Mouse (Mus musculus) spleen, postnatal 36 days (tissue): ENCODE results near the gene Fpr3.
"Not testable (repeated sequence)": the region's sequence is repeated elsewhere in the genome, so short reads cannot be mapped to it uniquely, and the experiment has no call there.

ENCODE experiments used
- DNase-seq, 2 experiments: peaks; one replicate each; pipeline ENCODE4 v3.0.0; 2022; ENCODE audit warnings: low spot score in 2 of 2, mixed read lengths in 1 of 2

Fpr3 gene

DNA sequence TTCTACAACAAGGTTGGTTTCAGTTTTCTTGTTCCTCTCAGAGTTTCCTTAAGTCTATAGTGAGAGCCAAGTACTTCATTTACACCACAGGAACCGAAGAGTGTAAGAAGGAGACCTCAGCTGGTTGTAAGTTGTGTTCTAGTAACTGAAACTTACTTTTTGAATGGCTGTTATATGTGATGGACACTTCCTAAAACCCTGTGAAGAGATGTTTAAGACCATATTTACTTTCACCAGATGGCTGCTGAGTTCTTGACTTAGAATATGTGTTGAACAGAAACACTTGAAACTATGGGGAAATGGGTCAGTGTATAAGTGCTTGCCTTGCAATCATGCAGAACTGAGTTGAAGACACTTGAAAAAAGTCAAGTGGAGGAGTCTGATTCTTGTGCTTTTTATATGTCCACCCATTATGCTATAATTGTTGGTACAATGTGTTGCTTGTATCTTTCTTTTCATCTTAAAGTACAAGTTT lies at the start of gene Fpr3, which contains the start of gene Fpr2:
Gene Fpr3, plus strand, starts transcription at position 79 of the 475 bp plus-strand sequence.
Gene Fpr2, plus strand, starts transcription at position 51 of the 475 bp plus-strand sequence.
- no peak for DNase-seq

DNA sequence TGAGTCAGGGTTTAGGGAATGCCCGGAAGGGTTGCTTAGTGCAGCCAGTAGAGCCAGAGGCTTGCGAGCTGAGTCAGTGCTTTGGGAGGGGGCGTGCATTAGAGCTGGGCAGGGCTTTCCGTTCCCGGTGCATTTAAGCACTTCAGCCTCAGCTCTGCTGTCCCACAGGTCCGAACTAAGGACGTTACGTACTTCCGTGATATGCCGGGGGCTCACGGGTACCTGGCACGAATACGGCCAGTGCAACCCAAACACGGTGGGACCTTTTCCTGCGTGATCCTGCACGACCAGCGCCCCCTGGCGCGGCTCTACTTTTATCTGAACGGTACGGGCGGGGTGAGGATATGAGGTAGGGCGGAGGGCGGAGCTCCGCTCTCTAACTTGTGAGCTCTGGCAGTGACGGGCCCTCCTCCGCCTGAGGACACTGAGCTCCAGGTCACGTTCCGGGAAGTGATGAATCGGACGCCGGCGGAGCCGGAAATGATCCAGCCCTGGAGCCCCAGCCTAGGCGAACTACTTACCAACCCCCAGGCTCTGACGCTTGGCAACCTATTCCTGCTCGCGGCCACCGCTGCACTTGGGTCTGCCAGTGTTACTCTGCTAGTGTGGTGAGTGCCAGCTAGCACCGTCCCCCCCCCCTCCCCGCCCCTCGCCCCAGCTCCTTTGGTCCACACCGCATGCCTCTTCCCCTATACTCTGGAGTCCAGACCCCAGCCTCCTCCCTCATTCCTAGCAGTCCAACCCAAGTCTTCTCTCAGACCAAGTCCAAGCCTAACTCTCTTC lies 49.5 kb upstream of the Fpr3 start:
- peak; percentile 92 to 93 for DNase-seq

- no peak for DNase-seq
Observed at GRCm38 (mm10) chr17:17839276-17839675, 48.4 kb upstream of the Fpr3 start.

DNA sequence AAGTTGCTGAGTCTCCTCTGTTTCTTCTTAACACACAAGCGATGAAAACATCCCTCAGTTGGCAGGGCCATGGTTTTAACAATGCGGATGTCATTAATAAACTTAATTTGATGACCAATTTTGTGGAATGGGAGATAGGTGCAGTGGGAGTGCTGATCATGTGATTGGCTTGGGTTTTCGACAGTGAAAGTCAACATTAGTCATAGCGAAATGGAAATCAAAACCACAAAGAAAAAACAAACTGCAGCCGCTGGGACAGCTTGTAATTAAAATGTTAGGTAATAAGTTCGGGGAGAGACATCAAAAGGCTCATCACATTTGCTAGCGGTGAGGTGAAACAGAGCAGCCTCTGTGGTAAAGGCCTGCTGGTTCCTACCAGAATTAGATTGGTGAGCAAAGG lies 46.9 kb upstream of the Fpr3 start:
- no peak for DNase-seq

GRCm38 (mm10) chr17:17843534-17844261 lies 44.0 kb upstream of the Fpr3 start:
- no peak for DNase-seq

GRCm38 (mm10) chr17:17844606-17845005 lies 43.0 kb upstream of the Fpr3 start:
- DNase-seq: not testable (repeated sequence)

GRCm38 (mm10) chr17:17845187-17846027 lies 42.2 kb upstream of the Fpr3 start:
- DNase-seq: no peak

DNA sequence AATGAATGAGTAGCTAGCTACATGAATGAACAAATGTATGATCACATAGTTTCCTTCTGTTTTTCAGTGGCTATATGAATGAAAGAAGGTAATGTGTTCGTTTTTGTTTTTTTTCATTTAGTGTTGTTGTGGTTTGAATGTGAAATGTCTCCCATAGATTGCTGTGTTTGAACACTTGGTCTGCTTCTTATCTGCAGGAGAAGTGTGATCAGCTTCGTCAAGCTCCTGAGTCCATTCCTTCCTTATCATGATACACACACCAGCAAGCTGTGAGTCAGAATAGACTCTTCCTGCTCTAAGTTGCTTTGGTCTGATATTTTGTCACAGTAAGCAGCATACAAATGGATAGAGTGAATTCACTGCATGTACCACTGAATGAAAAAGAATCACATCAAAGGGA lies 38.7 kb upstream of the Fpr3 start:
- DNase-seq: no peak

- no peak for DNase-seq
Observed at GRCm38 (mm10) chr17:17849906-17850712, 37.5 kb upstream of the Fpr3 start.

- DNase-seq: no peak
Observed at GRCm38 (mm10) chr17:17855064-17855838, 32.4 kb upstream of the Fpr3 start, which contains the start of gene Has1. TSS of gene Has1 (minus strand) at chr17:17855205.

- no peak for DNase-seq
Observed at GRCm38 (mm10) chr17:17856612-17857011, 31.0 kb upstream of the Fpr3 start.

DNA sequence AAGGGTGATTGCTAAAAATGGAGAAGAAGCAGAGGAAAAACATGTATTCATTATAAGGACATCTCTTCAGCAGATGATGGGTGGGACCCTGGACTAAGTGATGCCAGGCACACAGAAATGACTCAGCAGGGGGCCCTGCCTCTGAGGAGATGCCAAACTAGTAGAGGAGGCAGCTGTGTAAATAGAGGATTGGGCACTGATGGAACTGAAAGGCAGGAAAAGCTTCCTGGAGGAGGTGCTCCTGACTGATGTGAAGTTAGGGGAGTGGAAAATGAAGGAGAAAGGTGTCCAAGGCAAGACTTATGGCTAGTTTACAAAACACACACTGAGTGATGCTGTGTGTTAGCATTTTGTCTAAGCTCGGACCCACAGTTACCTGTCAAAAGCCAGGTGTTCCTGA lies 30.2 kb upstream of the Fpr3 start:
- DNase-seq: no peak

- DNase-seq: no peak
Observed at GRCm38 (mm10) chr17:17860110-17860509, 27.5 kb upstream of the Fpr3 start.

- DNase-seq: no peak
Observed at GRCm38 (mm10) chr17:17862360-17862759, 25.3 kb upstream of the Fpr3 start.

DNA sequence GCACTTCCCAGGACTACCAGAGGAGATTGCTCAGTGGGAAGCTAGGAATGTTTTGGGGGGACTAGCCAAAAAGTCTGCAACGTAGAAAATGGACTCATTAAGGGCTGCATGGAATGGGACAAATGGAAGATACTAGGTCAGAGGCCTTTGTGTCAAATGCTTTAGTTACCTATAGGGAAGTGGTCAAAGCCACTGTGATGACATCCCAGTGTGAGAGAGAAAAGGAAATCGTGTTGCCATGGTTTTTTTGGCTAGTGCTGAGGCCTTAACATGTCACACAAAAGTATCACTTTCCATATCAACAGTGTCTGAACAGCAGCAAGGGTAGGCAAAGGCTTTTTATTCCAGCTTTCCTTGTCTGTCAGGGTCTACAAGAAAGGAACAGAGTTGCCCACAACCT lies 22.5 kb upstream of the Fpr3 start:
- DNase-seq: peak in 1 of 2 experiments; percentile 24

DNA sequence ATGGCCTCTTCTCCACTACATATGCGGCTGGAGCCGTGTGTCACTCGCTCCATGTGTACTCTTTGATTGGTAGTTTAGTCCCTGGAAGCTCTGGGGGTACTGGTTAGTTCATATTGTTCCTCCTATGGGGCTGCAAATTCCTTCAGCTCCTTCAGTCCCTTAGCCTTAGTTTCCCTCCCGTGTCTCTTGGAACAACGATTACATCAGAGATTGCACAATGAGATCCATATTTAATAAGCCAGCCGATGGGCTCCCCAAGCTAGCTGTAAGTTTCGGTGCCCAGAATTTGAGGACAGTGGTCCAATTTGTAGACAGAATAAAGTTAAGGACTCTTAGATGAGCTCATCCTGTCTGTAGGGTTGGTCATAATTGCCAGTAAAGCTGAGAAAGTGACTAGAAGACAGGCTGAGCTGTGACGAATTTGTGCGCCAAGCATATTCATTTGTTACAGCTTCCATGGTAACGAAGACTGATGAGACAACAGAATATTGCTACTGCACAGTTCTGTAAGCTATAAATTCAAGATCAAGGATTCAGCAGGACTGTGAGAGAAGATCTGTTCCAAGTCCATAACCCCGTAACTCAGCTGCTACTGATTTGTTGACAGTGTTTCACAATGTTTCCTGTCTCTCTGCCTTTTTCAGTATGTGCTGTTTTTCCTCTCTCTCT lies 20.7 kb upstream of the Fpr3 start:
- no peak for DNase-seq

GRCm38 (mm10) chr17:17870892-17871550 lies 16.6 kb upstream of the Fpr3 start:
- no peak for DNase-seq

GRCm38 (mm10) chr17:17871697-17872096 lies 16.0 kb upstream of the Fpr3 start:
- peak in 1 of 2 experiments; percentile 9 for DNase-seq

GRCm38 (mm10) chr17:17879347-17879746 lies 8.3 kb upstream of the Fpr3 start:
- DNase-seq: no peak
